Mouse (Mus musculus): ENCODE data around the gene Gm7075.

The Gm7075 gene

DNA sequence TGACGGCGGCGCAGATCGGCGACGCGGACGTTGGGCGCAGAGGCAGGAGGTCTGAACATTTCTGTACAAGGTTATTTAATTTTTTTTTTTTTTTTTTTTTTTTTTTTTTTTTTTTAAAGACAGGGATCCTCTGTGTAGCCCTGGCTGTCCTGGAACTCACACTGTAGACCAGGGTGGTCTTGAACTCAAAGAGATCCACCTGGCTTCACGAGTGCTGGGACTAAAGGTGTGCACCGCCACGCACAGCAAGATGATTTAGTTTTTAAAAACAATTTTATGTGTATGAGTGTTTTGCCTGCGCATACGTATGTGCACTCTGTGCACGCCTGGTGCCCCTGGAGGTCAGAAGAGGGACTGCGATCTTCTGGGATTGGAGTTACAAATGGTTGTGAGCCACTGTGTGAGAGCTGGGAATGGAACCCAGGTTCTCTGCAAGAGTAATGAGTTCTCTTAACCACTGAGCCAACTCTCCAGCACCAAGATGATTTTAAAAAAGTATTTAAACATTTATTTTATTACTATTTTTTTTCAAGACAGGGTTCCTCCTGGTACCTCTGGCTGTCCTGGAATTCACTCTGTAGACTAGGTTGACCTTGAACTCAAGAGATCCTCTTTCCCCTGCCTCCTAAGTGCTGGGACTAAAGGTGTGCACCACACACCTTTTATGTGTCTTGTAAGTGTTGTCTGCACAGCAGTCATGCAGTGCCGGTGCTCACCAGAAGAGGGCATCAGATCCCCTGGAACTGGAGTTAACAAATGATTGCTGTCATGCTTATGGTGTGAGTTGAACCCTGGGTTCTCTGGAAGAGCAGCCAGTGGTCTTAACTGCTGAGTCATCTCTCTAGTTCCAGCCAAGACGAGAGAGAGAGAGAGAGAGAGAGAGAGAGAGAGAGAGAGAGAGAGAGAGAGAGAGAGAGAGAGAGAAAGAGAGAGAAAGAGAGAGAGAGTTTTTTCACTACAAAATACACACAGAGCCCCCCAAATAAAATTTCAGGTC, at the start of gene Gm7075:
Gene Gm7075 (minus strand): TSS at position 51 of the 997 bp plus-strand sequence.
- TF ChIP-seq GATA4 (IDR thresholded peaks at IDR 0.05; ENCODE audit: insufficient replicate concordance, low read length) = no peak

GRCm38 (mm10) chr10:63460935-63461334, 39.3 kb upstream of the Gm7075 start:
- TF ChIP-seq GATA4 (IDR thresholded peaks at IDR 0.05; ENCODE audit: insufficient replicate concordance, low read length) = no peak

- peak; percentile 83; the same call in 1 of the 2 replicates for TF ChIP-seq GATA4 (IDR thresholded peaks at IDR 0.05; ENCODE audit: insufficient replicate concordance, low read length)
Measured at GRCm38 (mm10) chr10:63457292-63458128, 35.9 kb upstream of the Gm7075 start.

- TF ChIP-seq GATA4 (IDR thresholded peaks at IDR 0.05; ENCODE audit: insufficient replicate concordance, low read length) = no peak
Measured at GRCm38 (mm10) chr10:63455110-63455878, 33.7 kb upstream of the Gm7075 start.

- no peak for TF ChIP-seq GATA4 (IDR thresholded peaks at IDR 0.05; ENCODE audit: insufficient replicate concordance, low read length)
Measured at GRCm38 (mm10) chr10:63453926-63454325, 32.3 kb upstream of the Gm7075 start.

- TF ChIP-seq GATA4 (IDR thresholded peaks at IDR 0.05; ENCODE audit: insufficient replicate concordance, low read length) = no peak
Measured at GRCm38 (mm10) chr10:63439694-63440228, 18.2 kb upstream of the Gm7075 start.

- TF ChIP-seq GATA4 (IDR thresholded peaks at IDR 0.05; ENCODE audit: insufficient replicate concordance, low read length) = no peak
Measured at GRCm38 (mm10) chr10:63438736-63439262, 17.2 kb upstream of the Gm7075 start.

GRCm38 (mm10) chr10:63432887-63433286, 11.3 kb upstream of the Gm7075 start:
- no peak for TF ChIP-seq GATA4 (IDR thresholded peaks at IDR 0.05; ENCODE audit: insufficient replicate concordance, low read length)

GRCm38 (mm10) chr10:63432099-63432498, 10.5 kb upstream of the Gm7075 start:
- no peak for TF ChIP-seq GATA4 (IDR thresholded peaks at IDR 0.05; ENCODE audit: insufficient replicate concordance, low read length)

GRCm38 (mm10) chr10:63431221-63431736, 9.7 kb upstream of the Gm7075 start:
- TF ChIP-seq GATA4 (IDR thresholded peaks at IDR 0.05; ENCODE audit: insufficient replicate concordance, low read length) = no peak

DNA sequence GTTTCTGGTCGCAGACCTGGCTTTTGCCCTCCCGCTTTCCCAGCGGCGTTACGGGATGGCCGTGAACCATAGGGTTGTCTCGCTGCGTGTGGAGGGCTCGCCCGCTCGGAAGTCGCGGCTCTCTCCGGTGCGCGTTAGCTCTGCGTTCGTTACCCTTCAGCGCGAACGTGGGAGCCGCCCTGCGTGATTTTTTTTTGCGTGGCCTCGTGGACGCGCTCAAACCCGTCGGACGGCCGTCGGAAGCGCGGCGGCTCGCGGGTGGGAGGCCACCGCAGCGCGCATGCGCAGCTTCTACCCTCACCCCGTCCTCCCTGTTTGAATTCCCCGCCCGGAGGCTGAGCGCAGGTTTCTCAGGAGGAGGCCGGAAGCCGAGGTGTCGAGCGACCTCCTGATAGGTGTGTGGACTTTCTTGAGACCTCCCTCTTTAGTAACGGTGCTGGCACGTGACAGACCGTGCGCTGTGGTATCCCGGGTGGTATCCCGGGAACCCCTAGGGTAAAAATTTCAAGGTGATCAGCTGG, 8.3 kb upstream of the Gm7075 start, which contains the start of gene Ctnna3:
Gene Ctnna3 (plus strand): TSS at position 314 of the 521 bp plus-strand sequence.
- no peak for TF ChIP-seq GATA4 (IDR thresholded peaks at IDR 0.05; ENCODE audit: insufficient replicate concordance, low read length)

GRCm38 (mm10) chr10:63429380-63429779, 7.8 kb upstream of the Gm7075 start:
- TF ChIP-seq GATA4 (IDR thresholded peaks at IDR 0.05; ENCODE audit: insufficient replicate concordance, low read length) = peak; percentile 33; the same call in 1 of the 2 replicates

GRCm38 (mm10) chr10:63429023-63429340, 7.4 kb upstream of the Gm7075 start:
- TF ChIP-seq GATA4 (IDR thresholded peaks at IDR 0.05; ENCODE audit: insufficient replicate concordance, low read length) = no peak
